Mouse (Mus musculus) intestine, embryonic 16.5 days (tissue): ENCODE results near the gene Acer2. TPM values are rescaled to one million over a fixed set of nuclear protein-coding genes. Genes with fewer than 3 reads are reported as not detected.

ENCODE experiments used
- ATAC-seq: fragments of 200-750 bp; cut with Nextera tagmentation; 2 replicates; pipeline ENCODE4 v1.8.0; 2017; ENCODE audit warnings: moderate TSS enrichment, moderate library complexity
- H3K27ac ChIP-seq: fragments of 300-500 bp; sonication (generic); 2 replicates; pipeline ENCODE4 v1.5.1; 2014; ENCODE audit warnings: mild to moderate bottlenecking, low read length
- H3K27me3 ChIP-seq: fragments of 300-500 bp; sonication (generic); replicated peaks from 2 replicates; pipeline ENCODE4 v1.6.1; 2014; ENCODE audit warnings: low read length, control low read depth, mixed read lengths; ENCODE audit not compliant: control insufficient read depth, insufficient read depth
- H3K36me3 ChIP-seq: fragments of 300-500 bp; sonication (generic); 2 replicates; pipeline ENCODE4 v1.6.1; 2014; ENCODE audit warnings: low read length, control low read depth; ENCODE audit not compliant: control insufficient read depth, insufficient read depth
- H3K4me1 ChIP-seq: fragments of 300-500 bp; sonication (generic); 2 replicates; pipeline ENCODE4 v1.6.1; 2014; ENCODE audit warnings: low read length, control low read depth, mixed read lengths; ENCODE audit not compliant: control insufficient read depth, insufficient read depth
- H3K4me2 ChIP-seq: fragments of 300-500 bp; sonication (generic); 2 replicates; pipeline ENCODE4 v1.6.1; 2014; ENCODE audit warnings: low read depth, low read length, control low read depth
- H3K4me3 ChIP-seq: fragments of 300-500 bp; sonication (generic); 2 replicates; pipeline ENCODE4 v1.5.1; 2014; ENCODE audit warnings: mild to moderate bottlenecking, low read length
- H3K9ac ChIP-seq: fragments of 300-500 bp; sonication (generic); 2 replicates; pipeline ENCODE4 v1.6.1; 2014; ENCODE audit warnings: low read depth, low read length
- H3K9me3 ChIP-seq: fragments of 300-500 bp; sonication (generic); 2 replicates; pipeline ENCODE4 v1.6.1; 2016; ENCODE audit warnings: low read length, control low read depth; ENCODE audit not compliant: control insufficient read depth
- WGBS: fragments of 180-500 bp; shearing (Covaris S2); extraction: QIAGEN DNeasy Blood & Tissue Kit; methylation state at CpG from one replicate; pipeline ENCODE4 v1.1.7; 2014; 5-methylcytosine and 5-hydroxymethylcytosine counted together
- polyA plus RNA-seq: library from polyadenylated mRNA; unstranded; fragments of >200 nt; fragmentation: Nextera tagmentation; extraction: Ambion mirVana; gene quantifications from 2 replicates; pipeline ENCODE4 v1.2.1, GENCODE M21; 2015

Gene Acer2
- polyA plus RNA-seq, 1 experiment from 2014 or later = 20.6 TPM

DNA sequence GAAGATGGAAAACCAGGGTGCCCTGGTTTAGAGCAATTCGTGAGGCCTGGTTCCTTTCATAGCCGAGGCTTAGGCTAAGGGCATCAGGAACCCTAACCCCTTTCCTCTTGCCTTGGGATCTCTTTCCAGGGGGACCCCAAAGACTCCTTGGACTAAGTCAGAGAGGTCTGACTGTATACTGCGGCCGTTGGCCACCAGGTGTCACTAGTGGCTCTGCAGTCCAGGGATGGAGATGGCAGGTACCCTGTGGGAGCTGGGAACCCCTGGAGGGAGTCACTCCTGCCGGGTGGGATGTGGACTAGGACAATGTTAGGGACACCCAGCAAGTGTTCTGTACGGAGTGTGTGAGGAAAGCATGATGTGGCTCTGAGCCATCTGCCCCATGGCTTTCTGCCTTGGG is 58.8 kb downstream of the Acer2 start:
- Histone ChIP-seq H3K9me3 (no peaks in the 10 kb centered on the region), H3K4me3 (no peak overlapping the region), H3K4me1 (no peaks in the 10 kb centered on the region), H3K27ac (no peak overlapping the region), H3K36me3 (no peaks in the 10 kb centered on the region; the same call in 1 of the 2 replicates), H3K27me3 (no peaks in the 10 kb centered on the region), H3K4me2 (no peak overlapping the region), H3K9ac (no peak overlapping the region)
- no peak for ATAC-seq
- 86% methylated on average over 6 of the region's 6 CpGs for WGBS

DNA sequence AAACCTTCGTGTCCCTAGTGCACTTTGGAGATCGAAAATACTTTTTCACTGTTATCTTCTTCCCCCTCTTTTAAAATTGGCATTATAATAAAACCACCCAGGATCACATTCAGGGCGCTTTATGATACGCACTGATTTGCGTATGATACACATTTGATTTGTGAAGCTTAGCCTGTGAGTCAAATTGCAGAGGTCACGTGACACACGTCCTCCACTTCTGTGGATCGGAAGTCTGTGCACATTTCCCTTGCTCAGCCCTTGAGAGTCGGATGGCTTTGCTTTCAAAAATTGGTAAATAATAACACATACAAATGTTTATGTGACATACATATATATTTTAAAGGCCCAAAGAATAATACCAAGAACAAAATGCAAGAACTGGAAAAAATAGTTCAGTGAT is 62.0 kb downstream of the Acer2 start:
- 94% methylated on average over 9 of the region's 9 CpGs for WGBS
- no peak overlapping the region for H3K4me2 ChIP-seq
- no peak overlapping the region for H3K4me3 ChIP-seq

DNA sequence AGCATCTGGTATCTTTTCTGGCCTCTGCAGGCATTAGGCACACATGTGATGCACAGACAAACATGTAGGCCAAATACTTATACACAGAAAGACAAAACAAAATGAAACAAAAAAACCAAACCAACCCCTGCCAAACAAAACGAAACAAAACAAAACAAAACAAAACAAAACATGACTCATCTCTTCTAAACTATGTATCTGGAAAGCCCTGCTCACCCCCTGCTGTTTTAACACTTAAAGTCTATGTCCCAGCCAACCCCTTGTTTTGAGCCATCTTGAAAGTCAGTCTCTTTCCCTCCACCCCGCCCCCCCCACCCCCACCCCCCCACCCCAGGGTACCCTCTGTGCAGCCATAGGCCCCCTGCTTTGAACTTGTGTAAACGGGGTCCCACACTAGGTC is 62.5 kb downstream of the Acer2 start:
- Histone ChIP-seq H3K27ac (no peak overlapping the region), H3K9me3 (no peaks in the 10 kb centered on the region), H3K4me1 (no peaks in the 10 kb centered on the region), H3K27me3 (no peaks in the 10 kb centered on the region), H3K9ac (no peak overlapping the region), H3K4me3 (no peak overlapping the region), H3K4me2 (no peak overlapping the region), H3K36me3 (no peaks in the 10 kb centered on the region; the same call in 1 of the 2 replicates)
- 62% methylated on average over 3 of the region's 3 CpGs for WGBS
- ATAC-seq = no peak

More for the DNA sequence above, 62.0 kb downstream of the Acer2 start:
- no peaks in the 10 kb centered on the region; the same call in 1 of the 2 replicates for H3K36me3 ChIP-seq
- no peaks in the 10 kb centered on the region for H3K9me3 ChIP-seq
- H3K4me1 ChIP-seq = no peaks in the 10 kb centered on the region
- H3K27ac ChIP-seq = no peak overlapping the region
- no peak overlapping the region for H3K9ac ChIP-seq
- no peaks in the 10 kb centered on the region for H3K27me3 ChIP-seq
- no peak for ATAC-seq

DNA sequence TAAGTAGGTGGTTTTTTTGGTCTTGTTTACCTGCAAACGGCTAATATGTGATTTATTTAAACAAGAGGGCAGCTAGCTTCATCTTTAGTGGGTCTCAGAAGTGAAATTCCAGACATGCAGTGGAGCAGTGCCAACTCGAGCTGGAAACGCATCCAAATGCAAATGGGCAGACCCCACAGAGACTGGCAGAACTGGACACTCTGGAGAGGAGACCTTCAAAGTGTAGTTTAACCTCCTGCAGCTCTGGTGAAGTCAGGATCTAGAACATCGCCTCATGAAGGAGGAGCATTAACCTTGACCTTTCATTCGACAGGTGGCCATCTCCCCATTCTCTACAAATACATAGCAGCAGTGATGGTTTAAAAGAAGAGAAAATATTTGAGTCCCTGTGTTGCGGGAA is 68.5 kb downstream of the Acer2 start:
- no peaks in the 10 kb centered on the region for H3K27me3 ChIP-seq
- no peak overlapping the region for H3K9ac ChIP-seq
- H3K4me1 ChIP-seq = no peaks in the 10 kb centered on the region
- ATAC-seq = no peak
- no peaks in the 10 kb centered on the region for H3K9me3 ChIP-seq
- H3K27ac ChIP-seq = no peak overlapping the region
- 78% methylated on average over 6 of the region's 6 CpGs for WGBS
- no peak overlapping the region for H3K4me3 ChIP-seq
- H3K4me2 ChIP-seq = no peak overlapping the region
- H3K36me3 ChIP-seq = no peaks in the 10 kb centered on the region

DNA sequence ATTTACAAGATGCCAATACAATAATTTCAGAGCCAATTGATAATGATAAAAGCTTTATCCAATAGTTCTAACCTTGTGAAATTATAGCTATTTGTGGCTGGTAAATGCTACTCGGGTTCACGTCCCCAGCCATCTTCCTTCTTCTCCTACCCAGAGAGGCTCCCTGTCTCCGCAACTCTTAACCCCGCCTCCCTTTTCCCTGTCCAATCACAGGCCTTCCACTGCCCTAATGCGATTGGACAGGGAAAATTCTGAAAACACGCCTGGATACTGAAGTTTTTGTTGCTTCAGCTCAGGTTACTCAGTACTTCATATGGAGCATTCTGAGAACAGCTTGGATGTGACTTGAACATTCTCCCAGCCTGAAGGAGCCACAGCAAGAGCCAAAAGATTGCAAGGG is 69.1 kb downstream of the Acer2 start:
- Histone ChIP-seq H3K4me3 (no peak overlapping the region), H3K4me1 (no peaks in the 10 kb centered on the region), H3K27me3 (no peaks in the 10 kb centered on the region), H3K9ac (no peak overlapping the region), H3K4me2 (no peak overlapping the region), H3K27ac (no peak overlapping the region), H3K9me3 (no peaks in the 10 kb centered on the region), H3K36me3 (no peaks in the 10 kb centered on the region)
- no peak for ATAC-seq
- 64% methylated on average over 6 of the region's 6 CpGs for WGBS

DNA sequence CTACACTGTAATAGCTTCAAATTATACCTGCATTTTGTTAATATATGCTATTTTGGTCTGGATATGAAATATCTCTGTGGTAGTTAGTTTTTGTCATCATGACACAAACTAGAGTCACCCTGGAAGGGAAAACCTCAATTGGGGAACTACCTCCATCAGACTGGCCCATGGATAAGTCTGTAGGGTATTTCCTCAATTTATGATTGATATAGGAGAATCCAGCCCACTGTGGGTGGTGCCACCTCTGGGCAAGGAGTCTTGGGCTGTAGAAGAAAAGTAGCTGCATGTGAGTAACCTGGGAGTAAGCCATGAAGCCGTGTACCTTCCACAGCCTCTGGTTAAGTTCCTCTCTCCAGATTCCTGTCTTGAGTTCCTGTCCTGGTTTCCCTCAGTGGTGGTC is 74.6 kb downstream of the Acer2 start:
- Histone ChIP-seq H3K4me3 (no peak overlapping the region), H3K36me3 (no peaks in the 10 kb centered on the region), H3K9me3 (no peaks in the 10 kb centered on the region), H3K27me3 (no peaks in the 10 kb centered on the region), H3K4me1 (no peaks in the 10 kb centered on the region), H3K4me2 (no peak overlapping the region), H3K9ac (no peak overlapping the region), H3K27ac (no peak overlapping the region)
- ATAC-seq = no peak
- 83% methylated on average over 1 of the region's 1 CpGs for WGBS

DNA sequence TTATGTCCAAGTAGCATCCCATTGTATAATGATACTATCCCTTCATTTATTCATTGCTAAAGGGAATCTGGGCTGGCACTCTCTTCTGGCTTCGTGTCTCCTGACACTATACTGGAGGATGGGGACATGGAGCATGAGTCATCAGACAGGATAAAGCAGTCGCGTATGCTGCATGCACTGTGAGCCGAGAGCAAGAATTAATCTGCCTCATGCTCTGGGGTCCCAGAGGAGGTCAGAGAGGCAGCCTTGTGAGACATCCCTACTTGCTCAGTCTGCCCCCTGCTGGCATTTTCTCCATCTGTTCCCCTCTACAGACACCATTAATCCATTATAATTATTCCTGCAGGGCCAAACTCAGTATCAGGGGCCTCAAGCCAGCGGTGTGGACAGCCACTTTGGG is 79.3 kb downstream of the Acer2 start:
- WGBS = 50% methylated on average over 5 of the region's 5 CpGs
- H3K4me2 ChIP-seq = no peak overlapping the region
- no peaks in the 10 kb centered on the region for H3K9me3 ChIP-seq
- H3K27ac ChIP-seq = no peak overlapping the region
- H3K36me3 ChIP-seq = no peaks in the 10 kb centered on the region
- ATAC-seq = no peak
- no peaks in the 10 kb centered on the region; the same call in 1 of the 2 replicates for H3K27me3 ChIP-seq
- H3K4me3 ChIP-seq = no peak overlapping the region
- no peak overlapping the region for H3K9ac ChIP-seq
- no peaks in the 10 kb centered on the region for H3K4me1 ChIP-seq

DNA sequence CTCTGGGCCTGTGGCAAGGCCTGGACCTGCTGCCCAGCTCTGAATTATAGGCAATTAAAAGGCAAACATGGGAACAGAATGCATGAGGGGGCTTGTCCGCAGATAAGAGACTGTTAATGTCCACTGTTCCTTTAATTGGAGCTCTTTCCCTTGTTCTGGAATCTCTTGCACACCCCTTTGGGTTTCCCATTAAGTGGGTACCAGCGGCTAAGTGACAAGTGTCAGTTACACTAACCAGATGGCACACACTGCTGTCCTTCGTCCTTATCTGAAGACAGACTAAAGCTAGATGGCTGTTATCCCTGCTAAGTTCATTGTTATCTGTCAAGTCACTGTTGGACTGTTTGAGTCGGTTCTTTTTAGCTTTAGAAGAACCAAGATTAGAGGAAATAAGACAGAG is 81.3 kb downstream of the Acer2 start:
- H3K27me3 ChIP-seq = no peaks in the 10 kb centered on the region; the same call in 1 of the 2 replicates
- 57% methylated on average over 4 of the region's 4 CpGs for WGBS
- H3K4me3 ChIP-seq = no peak overlapping the region
- no peak for ATAC-seq
- H3K4me1 ChIP-seq = no peaks in the 10 kb centered on the region
- H3K36me3 ChIP-seq = no peaks in the 10 kb centered on the region
- no peaks in the 10 kb centered on the region for H3K9me3 ChIP-seq
- no peak overlapping the region for H3K9ac ChIP-seq
- no peak overlapping the region for H3K4me2 ChIP-seq
- no peak overlapping the region for H3K27ac ChIP-seq

DNA sequence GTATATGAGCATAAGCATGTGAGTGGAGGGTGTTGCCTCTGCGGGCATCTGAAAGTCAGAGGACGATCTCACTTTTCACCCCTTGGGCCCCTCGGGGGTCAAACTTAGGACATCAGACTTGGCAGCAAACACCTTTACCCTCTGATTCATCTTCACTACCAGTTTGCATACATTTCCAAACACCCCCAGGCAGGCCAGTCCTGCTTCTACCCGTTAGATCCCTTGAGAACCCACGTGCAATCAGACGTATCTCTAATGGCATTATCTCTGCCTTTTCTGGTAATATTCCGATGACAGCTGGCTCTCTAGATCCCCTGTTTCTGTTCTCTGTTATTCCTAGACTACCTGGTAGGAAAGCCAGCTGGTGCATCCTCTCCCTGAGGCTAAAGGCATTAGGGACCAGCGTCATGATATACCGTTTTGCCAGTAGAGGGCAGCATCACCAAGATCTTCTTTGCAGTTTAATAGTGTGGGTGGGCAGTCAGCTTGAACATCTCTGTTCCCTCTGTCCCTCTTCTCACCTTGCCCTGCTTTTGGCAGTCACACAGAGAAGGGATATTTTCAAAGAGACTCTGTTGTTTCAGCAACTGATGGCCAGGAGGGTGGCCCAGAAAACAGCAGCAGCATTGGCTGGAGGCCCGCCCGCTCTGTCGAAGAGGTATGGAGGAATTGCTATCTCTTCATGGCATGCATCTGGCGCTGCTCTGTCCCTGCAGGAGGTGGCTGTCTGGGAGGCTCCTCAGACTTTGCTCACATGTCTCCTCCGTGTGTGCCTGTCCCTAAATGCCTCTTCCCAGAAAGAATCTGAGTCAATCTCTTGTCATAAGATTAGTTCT is 83.6 kb downstream of the Acer2 start:
- Histone ChIP-seq H3K36me3 (no peaks in the 10 kb centered on the region), H3K4me1 (no peaks in the 10 kb centered on the region), H3K4me3 (no peak overlapping the region), H3K27ac (no peak overlapping the region), H3K4me2 (no peak overlapping the region), H3K9me3 (no peaks in the 10 kb centered on the region), H3K27me3 (no peaks in the 10 kb centered on the region; the same call in 1 of the 2 replicates), H3K9ac (no peak overlapping the region)
- ATAC-seq = no peak
- 40% methylated on average over 14 of the region's 14 CpGs for WGBS

DNA sequence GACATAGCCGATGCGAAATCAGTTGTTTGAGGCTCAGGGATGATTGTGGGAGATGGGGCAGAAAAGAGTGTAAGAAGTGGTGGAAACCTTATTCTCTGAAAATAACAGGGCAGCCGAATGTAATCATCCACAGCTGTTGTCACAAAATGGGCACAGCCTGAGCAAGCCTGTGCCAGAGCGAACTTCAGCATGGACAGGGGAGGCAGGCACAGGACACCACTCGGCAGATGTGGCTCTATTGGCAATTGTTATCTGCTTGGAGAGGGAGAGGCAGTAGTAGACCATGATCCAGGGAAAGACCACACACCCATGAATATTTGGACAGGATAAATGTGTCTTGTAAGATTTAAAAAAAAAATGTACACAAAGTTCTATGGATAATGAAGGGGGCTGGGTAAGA is 103.1 kb downstream of the Acer2 start:
- Histone ChIP-seq H3K4me2 (no peak overlapping the region), H3K9me3 (no peaks in the 10 kb centered on the region), H3K27ac (no peak overlapping the region), H3K27me3 (no peaks in the 10 kb centered on the region), H3K9ac (no peak overlapping the region), H3K4me3 (no peak overlapping the region), H3K36me3 (no peaks in the 10 kb centered on the region), H3K4me1 (no peaks in the 10 kb centered on the region)
- ATAC-seq = no peak
- WGBS = 82% methylated on average over 5 of the region's 5 CpGs
